Mouse (Mus musculus): ENCODE measurements around the gene Pnpla1. TPM values are rescaled to one million over a fixed set of nuclear protein-coding genes. Genes with fewer than 3 reads are reported as not detected.

Pnpla1 gene
- total and polyA plus RNA-seq, 2 experiments from 2014 or later: 0.08 to 0.10 TPM

- WGBS: 81% methylated on average over 7 of the region's 7 CpGs
- H3K27me3 ChIP-seq (ENCODE audit: insufficient read depth, low read length): no peaks in the 10 kb centered on the region
Measured at GRCm38 (mm10) chr17:28863926-28864325, 5.7 kb downstream of the Pnpla1 start.

DNA sequence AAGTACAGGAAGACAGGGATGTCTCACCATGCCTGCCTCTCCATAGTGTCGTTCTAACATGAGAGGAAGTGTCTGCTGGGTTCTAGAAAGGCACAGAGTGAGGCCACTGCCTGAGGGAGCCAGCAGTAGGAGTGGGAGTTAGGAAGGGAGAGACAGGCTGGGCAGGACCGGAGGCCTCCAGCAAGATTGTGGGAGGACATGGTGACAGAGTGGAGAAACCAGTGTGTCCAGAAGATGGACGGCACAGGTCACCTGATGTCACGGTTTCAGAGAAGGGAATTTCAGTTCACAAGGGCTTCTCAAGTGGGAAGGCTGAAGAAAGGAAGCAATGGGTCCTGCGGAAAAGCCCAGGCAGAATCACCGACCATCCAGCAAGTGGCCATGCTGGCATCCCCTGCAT lies 6.3 kb downstream of the Pnpla1 start:
- Histone ChIP-seq H3K9me3 (ENCODE audit: low read length) (no peaks in the 10 kb centered on the region), H3K27ac (no peak overlapping the region), H3K4me1 (ENCODE audit: insufficient read depth, low read length) (no peaks in the 10 kb centered on the region), H3K4me3 (ENCODE audit: low read length) (no peak overlapping the region), H3K36me3 (ENCODE audit: insufficient read depth, low read length) (no peaks in the 10 kb centered on the region), H3K27me3 (ENCODE audit: insufficient read depth, low read length) (no peaks in the 10 kb centered on the region), H3K9ac (replicated peaks; ENCODE audit: low read length) (no peak overlapping the region), H3K4me2 (ENCODE audit: low read depth, low read length) (no peak overlapping the region)
- DNase-seq (ENCODE audit: low spot score): no peak
- WGBS: 86% methylated on average over 6 of the region's 6 CpGs
- no peak for ATAC-seq
- TF ChIP-seq CTCF (IDR thresholded peaks at IDR 0.05; ENCODE audit: low read depth): no peak

More at GRCm38 (mm10) chr17:28863926-28864325, 5.7 kb downstream of the Pnpla1 start:
- DNase-seq (ENCODE audit: low spot score) (no peak), ATAC-seq (no peak)
- H3K9me3 ChIP-seq (ENCODE audit: low read length): no peaks in the 10 kb centered on the region
- H3K9ac ChIP-seq (replicated peaks; ENCODE audit: low read length): no peak overlapping the region
- TF ChIP-seq CTCF (IDR thresholded peaks at IDR 0.05; ENCODE audit: low read depth): no peak
- H3K4me3 ChIP-seq (ENCODE audit: low read length): no peak overlapping the region
- H3K27ac ChIP-seq: no peak overlapping the region
- no peak overlapping the region for H3K4me2 ChIP-seq (ENCODE audit: low read depth, low read length)
- H3K36me3 ChIP-seq (ENCODE audit: insufficient read depth, low read length): no peaks in the 10 kb centered on the region
- H3K4me1 ChIP-seq (ENCODE audit: insufficient read depth, low read length): no peaks in the 10 kb centered on the region

GRCm38 (mm10) chr17:28866921-28867320 lies 8.7 kb downstream of the Pnpla1 start:
- TF ChIP-seq CTCF (IDR thresholded peaks at IDR 0.05; ENCODE audit: low read depth): no peak

GRCm38 (mm10) chr17:28867381-28867780 lies 9.2 kb downstream of the Pnpla1 start:
- H3K36me3 ChIP-seq (ENCODE audit: insufficient read depth, low read length): no peaks in the 10 kb centered on the region
- no peaks in the 10 kb centered on the region for H3K27me3 ChIP-seq (ENCODE audit: insufficient read depth, low read length)
- ATAC-seq (no peak), DNase-seq (ENCODE audit: low spot score) (no peak)
- no peak overlapping the region for H3K4me3 ChIP-seq (ENCODE audit: low read length)
- H3K4me1 ChIP-seq (ENCODE audit: insufficient read depth, low read length): no peaks in the 10 kb centered on the region
- H3K27ac ChIP-seq: no peak overlapping the region
- TF ChIP-seq CTCF (IDR thresholded peaks at IDR 0.05; ENCODE audit: low read depth): no peak
- H3K4me2 ChIP-seq (ENCODE audit: low read depth, low read length): no peak overlapping the region
- no peak overlapping the region for H3K9ac ChIP-seq (replicated peaks; ENCODE audit: low read length)
- 89% methylated on average over 4 of the region's 4 CpGs for WGBS
- H3K9me3 ChIP-seq (ENCODE audit: low read length): no peaks in the 10 kb centered on the region

More at GRCm38 (mm10) chr17:28866921-28867320, 8.7 kb downstream of the Pnpla1 start:
- no peak for ATAC-seq
- Histone ChIP-seq H3K9ac (replicated peaks; ENCODE audit: low read length) (no peak overlapping the region), H3K9me3 (ENCODE audit: low read length) (no peaks in the 10 kb centered on the region), H3K36me3 (ENCODE audit: insufficient read depth, low read length) (no peaks in the 10 kb centered on the region), H3K4me2 (ENCODE audit: low read depth, low read length) (no peak overlapping the region), H3K4me3 (ENCODE audit: low read length) (no peak overlapping the region), H3K4me1 (ENCODE audit: insufficient read depth, low read length) (no peaks in the 10 kb centered on the region), H3K27me3 (ENCODE audit: insufficient read depth, low read length) (no peaks in the 10 kb centered on the region), H3K27ac (no peak overlapping the region)
- no peak for DNase-seq (ENCODE audit: low spot score)

- Histone ChIP-seq H3K9me3 (ENCODE audit: low read length) (no peaks in the 10 kb centered on the region), H3K4me3 (ENCODE audit: low read length) (no peak overlapping the region), H3K27ac (peak overlapping the region; percentile 81), H3K36me3 (ENCODE audit: insufficient read depth, low read length) (no peaks in the 10 kb centered on the region), H3K9ac (replicated peaks; ENCODE audit: low read length) (no peak overlapping the region; the same call in 1 of the 2 replicates), H3K27me3 (ENCODE audit: insufficient read depth, low read length) (no peaks in the 10 kb centered on the region), H3K4me1 (ENCODE audit: insufficient read depth, low read length) (no peaks in the 10 kb centered on the region), H3K4me2 (ENCODE audit: low read depth, low read length) (no peak overlapping the region)
- peak; percentile 92 for ATAC-seq
- peak; percentile 89 for DNase-seq (ENCODE audit: low spot score)
- no peak for TF ChIP-seq CTCF (IDR thresholded peaks at IDR 0.05; ENCODE audit: low read depth)
- WGBS: 46% methylated on average over 9 of the region's 9 CpGs
Measured at GRCm38 (mm10) chr17:28869412-28870110, 11.3 kb downstream of the Pnpla1 start.

DNA sequence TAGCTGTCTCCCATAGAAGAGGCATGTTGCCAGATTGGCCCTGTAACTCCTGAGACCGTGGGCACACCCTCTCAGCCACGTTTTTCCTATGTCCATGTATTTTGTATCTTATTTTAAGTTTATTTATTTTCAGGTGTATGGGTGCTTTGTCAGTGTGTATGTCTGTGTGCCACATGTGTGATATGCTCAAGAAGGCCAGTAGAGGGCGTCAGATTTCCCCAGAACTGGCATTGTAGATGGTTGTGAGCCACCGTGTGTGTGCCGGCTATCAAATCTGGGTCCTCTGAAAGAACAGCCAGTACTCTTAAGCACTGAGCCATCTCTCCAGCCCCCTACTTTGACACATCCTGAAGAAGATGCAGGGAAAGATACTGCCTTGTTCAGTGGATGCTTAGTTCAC lies 12.2 kb downstream of the Pnpla1 start:
- DNase-seq (ENCODE audit: low spot score): no peak
- Histone ChIP-seq H3K36me3 (ENCODE audit: insufficient read depth, low read length) (no peaks in the 10 kb centered on the region), H3K4me1 (ENCODE audit: insufficient read depth, low read length) (no peaks in the 10 kb centered on the region), H3K4me2 (ENCODE audit: low read depth, low read length) (no peak overlapping the region), H3K9ac (replicated peaks; ENCODE audit: low read length) (no peak overlapping the region), H3K4me3 (ENCODE audit: low read length) (no peak overlapping the region), H3K9me3 (ENCODE audit: low read length) (no peaks in the 10 kb centered on the region), H3K27ac (peak overlapping the region; percentile 81), H3K27me3 (ENCODE audit: insufficient read depth, low read length) (no peaks in the 10 kb centered on the region)
- TF ChIP-seq CTCF (IDR thresholded peaks at IDR 0.05; ENCODE audit: low read depth): peak; percentile 37
- 69% methylated on average over 5 of the region's 5 CpGs for WGBS
- ATAC-seq: no peak

GRCm38 (mm10) chr17:28871831-28872230 lies 13.6 kb downstream of the Pnpla1 start:
- H3K27ac ChIP-seq: no peak overlapping the region
- no peak overlapping the region for H3K9ac ChIP-seq (replicated peaks; ENCODE audit: low read length)
- H3K4me1 ChIP-seq (ENCODE audit: insufficient read depth, low read length): no peaks in the 10 kb centered on the region
- no peak overlapping the region for H3K4me3 ChIP-seq (ENCODE audit: low read length)
- no peak for DNase-seq (ENCODE audit: low spot score)
- no peaks in the 10 kb centered on the region for H3K27me3 ChIP-seq (ENCODE audit: insufficient read depth, low read length)
- no peak for ATAC-seq
- 82% methylated on average over 11 of the region's 11 CpGs for WGBS
- no peaks in the 10 kb centered on the region for H3K9me3 ChIP-seq (ENCODE audit: low read length)
- H3K4me2 ChIP-seq (ENCODE audit: low read depth, low read length): no peak overlapping the region
- TF ChIP-seq CTCF (IDR thresholded peaks at IDR 0.05; ENCODE audit: low read depth): no peak
- no peaks in the 10 kb centered on the region for H3K36me3 ChIP-seq (ENCODE audit: insufficient read depth, low read length)
